Mouse (Mus musculus) stomach, postnatal 0 days (tissue): Measurements from ENCODE around the gene Olfr746.

Experiments
- CTCF ChIP-seq: IDR thresholded peaks from 2 replicates; pipeline ENCODE4 v1.5.1; 2016; ENCODE audit warnings: antibody characterized with exemption, low read depth, mild to moderate bottlenecking, moderate library complexity
- EP300 ChIP-seq: optimal IDR thresholded peaks from 2 replicates; pipeline ENCODE3; 2016; ENCODE audit warnings: antibody characterized with exemption

DNA sequence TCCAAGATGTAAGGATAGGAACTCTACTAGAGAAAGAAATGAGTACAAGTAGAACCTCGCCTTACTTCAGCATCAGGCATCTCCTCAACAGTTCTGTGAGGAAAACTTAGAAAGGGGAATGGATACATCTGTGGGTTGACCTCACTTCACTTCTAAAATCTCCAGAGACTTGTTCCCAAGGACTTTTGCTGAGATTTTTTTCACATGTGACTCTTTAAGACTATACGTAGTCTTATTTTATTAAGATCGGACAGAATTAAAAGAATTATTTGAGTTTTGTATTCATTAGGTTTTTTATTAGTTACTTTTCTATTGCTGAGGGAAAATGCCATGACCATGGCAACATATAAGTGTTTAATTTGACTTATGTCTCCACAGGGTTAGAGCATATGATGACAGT, 46.2 kb downstream of the Olfr746 start, which contains the start of gene Olfr747:
- TF ChIP-seq CTCF (no peak), EP300 (no peak)
